Mouse (Mus musculus): ENCODE results near the gene Nudt16l1. TPM values are rescaled to one million over a fixed set of nuclear protein-coding genes. Genes with fewer than 3 reads are reported as not detected.

Nudt16l1 gene
- polyA plus RNA-seq, 1 experiment from 2014 or later, result 143 TPM

GRCm38 (mm10) chr16:4964731-4965391 lies 26.3 kb downstream of the Nudt16l1 start:
- WGBS, result 20% methylated on average over 13 of the region's 13 CpGs
- no peaks in the 10 kb centered on the region for H3K27me3 ChIP-seq (replicated peaks)
- H3K4me3 ChIP-seq (replicated peaks), result peak overlapping the region; percentile 98
- no peaks in the 10 kb centered on the region for H3K36me3 ChIP-seq
- no peak for ATAC-seq (ENCODE audit: insufficient read depth, low FRiP score, low read depth)
- no peaks in the 10 kb centered on the region for H3K9me3 ChIP-seq
- H3K27ac ChIP-seq, result peak overlapping the region; percentile 83
- H3K4me2 ChIP-seq, result peak overlapping the region; percentile 86
- H3K4me1 ChIP-seq, result peaks cover 15% of the 10 kb centered on the region
- peak overlapping the region; percentile 49; the same call in 1 of the 2 replicates for H3K9ac ChIP-seq

- WGBS, result 81% methylated on average over 8 of the region's 8 CpGs
- ATAC-seq (ENCODE audit: insufficient read depth, low FRiP score, low read depth), result no peak
- Histone ChIP-seq H3K36me3 (no peaks in the 10 kb centered on the region), H3K4me1 (peaks cover 15% of the 10 kb centered on the region), H3K27me3 (replicated peaks) (no peaks in the 10 kb centered on the region), H3K9ac (no peak overlapping the region), H3K9me3 (no peaks in the 10 kb centered on the region), H3K27ac (no peak overlapping the region), H3K4me2 (no peak overlapping the region; the same call in 1 of the 2 replicates), H3K4me3 (replicated peaks) (peak overlapping the region; percentile 98; the same call in 1 of the 2 replicates)
Measured at GRCm38 (mm10) chr16:4965392-4966129, 27.0 kb downstream of the Nudt16l1 start.

GRCm38 (mm10) chr16:4968426-4968825 lies 29.9 kb downstream of the Nudt16l1 start:
- no peaks in the 10 kb centered on the region for H3K36me3 ChIP-seq
- H3K4me3 ChIP-seq (replicated peaks), result no peak overlapping the region
- H3K9me3 ChIP-seq, result no peaks in the 10 kb centered on the region
- 83% methylated on average over 3 of the region's 3 CpGs for WGBS
- ATAC-seq (ENCODE audit: insufficient read depth, low FRiP score, low read depth), result no peak
- peaks cover 5% of the 10 kb centered on the region for H3K4me1 ChIP-seq
- H3K27ac ChIP-seq, result no peak overlapping the region
- H3K4me2 ChIP-seq, result no peak overlapping the region
- no peaks in the 10 kb centered on the region for H3K27me3 ChIP-seq (replicated peaks)
- H3K9ac ChIP-seq, result no peak overlapping the region

GRCm38 (mm10) chr16:4969055-4969843 lies 30.7 kb downstream of the Nudt16l1 start:
- Histone ChIP-seq H3K4me3 (replicated peaks) (no peak overlapping the region), H3K4me2 (no peak overlapping the region), H3K9ac (no peak overlapping the region), H3K36me3 (no peaks in the 10 kb centered on the region), H3K4me1 (peaks cover 4% of the 10 kb centered on the region), H3K9me3 (no peaks in the 10 kb centered on the region), H3K27ac (no peak overlapping the region), H3K27me3 (replicated peaks) (no peaks in the 10 kb centered on the region)
- WGBS, result 77% methylated on average over 5 of the region's 5 CpGs
- no peak for ATAC-seq (ENCODE audit: insufficient read depth, low FRiP score, low read depth)

- no peaks in the 10 kb centered on the region for H3K4me1 ChIP-seq
Measured at GRCm38 (mm10) chr16:4971626-4972025, 33.1 kb downstream of the Nudt16l1 start.

GRCm38 (mm10) chr16:4974521-4974920 lies 36.0 kb downstream of the Nudt16l1 start:
- H3K9me3 ChIP-seq, result no peaks in the 10 kb centered on the region
- no peak overlapping the region for H3K9ac ChIP-seq
- no peaks in the 10 kb centered on the region for H3K36me3 ChIP-seq
- H3K27me3 ChIP-seq (replicated peaks), result no peaks in the 10 kb centered on the region
- no peaks in the 10 kb centered on the region for H3K4me1 ChIP-seq
- H3K4me3 ChIP-seq (replicated peaks), result no peak overlapping the region
- no peak overlapping the region for H3K27ac ChIP-seq
- no peak for ATAC-seq (ENCODE audit: insufficient read depth, low FRiP score, low read depth)
- WGBS, result 90% methylated on average over 5 of the region's 5 CpGs
- no peak overlapping the region for H3K4me2 ChIP-seq

More at GRCm38 (mm10) chr16:4971626-4972025, 33.1 kb downstream of the Nudt16l1 start:
- WGBS, result 62% methylated on average over 4 of the region's 4 CpGs
- H3K27ac ChIP-seq, result no peak overlapping the region
- no peak overlapping the region for H3K4me3 ChIP-seq (replicated peaks)
- H3K4me2 ChIP-seq, result no peak overlapping the region
- H3K27me3 ChIP-seq (replicated peaks), result no peaks in the 10 kb centered on the region
- ATAC-seq (ENCODE audit: insufficient read depth, low FRiP score, low read depth), result no peak
- H3K9ac ChIP-seq, result no peak overlapping the region
- no peaks in the 10 kb centered on the region for H3K36me3 ChIP-seq
- no peaks in the 10 kb centered on the region for H3K9me3 ChIP-seq

- Histone ChIP-seq H3K4me2 (no peak overlapping the region), H3K4me1 (no peaks in the 10 kb centered on the region), H3K27me3 (replicated peaks) (no peaks in the 10 kb centered on the region), H3K27ac (no peak overlapping the region), H3K4me3 (replicated peaks) (no peak overlapping the region), H3K9me3 (no peaks in the 10 kb centered on the region), H3K36me3 (no peaks in the 10 kb centered on the region), H3K9ac (no peak overlapping the region)
- ATAC-seq (ENCODE audit: insufficient read depth, low FRiP score, low read depth), result no peak
- 62% methylated on average over 2 of the region's 2 CpGs for WGBS
Measured at GRCm38 (mm10) chr16:4976180-4976579, 37.6 kb downstream of the Nudt16l1 start.

- ATAC-seq (ENCODE audit: insufficient read depth, low FRiP score, low read depth), result 0 out of 2 replicates have a peak, but pooled peaks have one; percentile 21
- no peaks in the 10 kb centered on the region for H3K27me3 ChIP-seq (replicated peaks)
- no peaks in the 10 kb centered on the region for H3K4me1 ChIP-seq
- no peak overlapping the region for H3K4me2 ChIP-seq
- no peaks in the 10 kb centered on the region for H3K9me3 ChIP-seq
- H3K36me3 ChIP-seq, result no peaks in the 10 kb centered on the region
- 43% methylated on average over 5 of the region's 5 CpGs for WGBS
- H3K27ac ChIP-seq, result no peak overlapping the region
- no peak overlapping the region for H3K9ac ChIP-seq
- H3K4me3 ChIP-seq (replicated peaks), result no peak overlapping the region
Measured at GRCm38 (mm10) chr16:4978275-4979051, 39.9 kb downstream of the Nudt16l1 start.

- Histone ChIP-seq H3K27ac (no peak overlapping the region), H3K9me3 (no peaks in the 10 kb centered on the region), H3K9ac (no peak overlapping the region), H3K36me3 (no peaks in the 10 kb centered on the region), H3K27me3 (replicated peaks) (no peaks in the 10 kb centered on the region), H3K4me2 (no peak overlapping the region), H3K4me1 (no peaks in the 10 kb centered on the region), H3K4me3 (replicated peaks) (no peak overlapping the region)
- 72% methylated on average over 4 of the region's 4 CpGs for WGBS
- 0 out of 2 replicates have a peak, but pooled peaks have one; percentile 47 for ATAC-seq (ENCODE audit: insufficient read depth, low FRiP score, low read depth)
Measured at GRCm38 (mm10) chr16:4979755-4980380, 41.3 kb downstream of the Nudt16l1 start.

- 85% methylated on average over 12 of the region's 12 CpGs for WGBS
Measured at GRCm38 (mm10) chr16:4984717-4985116, 46.2 kb downstream of the Nudt16l1 start.

More at GRCm38 (mm10) chr16:4984717-4985116, 46.2 kb downstream of the Nudt16l1 start:
- no peak overlapping the region for H3K9ac ChIP-seq
- no peaks in the 10 kb centered on the region for H3K4me1 ChIP-seq
- no peak for ATAC-seq (ENCODE audit: insufficient read depth, low FRiP score, low read depth)
- H3K9me3 ChIP-seq, result no peaks in the 10 kb centered on the region
- no peak overlapping the region for H3K4me3 ChIP-seq (replicated peaks)
- H3K36me3 ChIP-seq, result no peaks in the 10 kb centered on the region
- H3K27me3 ChIP-seq (replicated peaks), result no peaks in the 10 kb centered on the region
- no peak overlapping the region for H3K4me2 ChIP-seq
- H3K27ac ChIP-seq, result no peak overlapping the region
